Mouse (Mus musculus): ENCODE results near the gene Apold1. TPM values are rescaled to one million over a fixed set of nuclear protein-coding genes. Genes with fewer than 3 reads are reported as not detected.

The Apold1 gene
- polyA plus RNA-seq, 1 experiment from 2014 or later, result 2.6 TPM

DNA sequence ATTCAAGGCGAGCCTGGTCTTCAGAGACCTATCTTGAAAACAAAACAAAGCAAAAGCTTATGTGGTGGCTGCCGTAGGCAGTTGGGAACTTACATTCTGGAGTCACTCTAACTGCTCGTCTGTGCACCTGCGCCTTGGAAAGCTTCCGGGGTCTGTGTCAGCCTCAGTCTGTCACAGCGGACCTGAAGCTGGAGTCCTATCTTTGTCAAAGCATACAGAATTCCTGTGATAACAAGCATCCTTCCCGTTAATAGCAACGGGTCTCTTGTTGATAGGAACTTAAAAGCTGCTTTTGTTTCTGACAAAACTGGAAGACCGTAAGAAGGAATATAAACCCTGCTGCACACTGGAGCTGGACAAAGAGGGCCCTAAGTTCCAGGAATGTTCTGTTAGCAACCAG is 6.9 kb downstream of the Apold1 start:
- Histone ChIP-seq H3K36me3 (ENCODE audit: control insufficient read depth, insufficient read depth, low read length) (no peaks in the 10 kb centered on the region), H3K27me3 (replicated peaks; ENCODE audit: control insufficient read depth, insufficient read depth, low read length) (no peaks in the 10 kb centered on the region), H3K9ac (ENCODE audit: low read depth, low read length) (no peak overlapping the region), H3K4me2 (no peak overlapping the region), H3K4me3 (ENCODE audit: low read depth, low read length) (no peak overlapping the region), H3K4me1 (replicated peaks; ENCODE audit: control insufficient read depth, insufficient read depth, low read length) (peaks cover 11% of the 10 kb centered on the region), H3K9me3 (ENCODE audit: control insufficient read depth, low read length) (no peaks in the 10 kb centered on the region), H3K27ac (ENCODE audit: low read depth, low read length) (no peak overlapping the region)
- no peak for ATAC-seq (replicated peaks; ENCODE audit: low FRiP score)
- 67% methylated on average over 9 of the region's 9 CpGs for WGBS
- DNase-seq (ENCODE audit: low spot score), result no peak

GRCm38 (mm10) chr6:134990674-134991073 is 9.2 kb downstream of the Apold1 start:
- WGBS, result 83% methylated on average over 6 of the region's 6 CpGs

DNA sequence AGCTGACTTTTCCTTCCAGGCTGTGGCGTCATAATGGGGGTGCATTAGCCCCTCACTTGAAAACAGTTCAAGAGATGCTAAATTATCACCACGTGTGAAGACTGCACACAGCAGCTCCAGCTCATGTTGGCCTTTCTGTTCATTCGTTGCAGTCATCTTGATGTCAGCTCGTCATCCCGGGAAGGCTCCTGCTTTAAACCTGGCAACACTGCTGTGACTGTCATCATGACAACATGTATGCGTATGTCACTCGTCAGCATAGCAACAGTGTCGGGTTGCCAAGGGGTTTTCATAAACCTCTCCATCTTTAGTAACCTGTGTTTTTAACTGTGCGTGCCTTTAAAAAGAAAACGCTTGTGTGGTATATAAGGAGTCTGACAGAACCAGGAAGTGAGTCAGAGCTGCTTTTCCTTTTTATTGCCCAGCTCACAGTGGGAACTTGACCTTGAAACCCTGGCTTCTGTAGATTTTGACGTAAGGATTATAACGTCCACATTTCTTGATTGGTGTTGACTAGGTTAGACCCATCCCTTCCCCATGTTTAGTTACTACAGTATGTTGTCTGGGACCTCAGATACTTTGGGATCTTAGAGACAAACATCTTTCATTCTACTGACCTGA is 12.6 kb downstream of the Apold1 start:
- Histone ChIP-seq H3K9me3 (ENCODE audit: control insufficient read depth, low read length) (no peaks in the 10 kb centered on the region), H3K4me3 (ENCODE audit: low read depth, low read length) (no peak overlapping the region), H3K4me1 (replicated peaks; ENCODE audit: control insufficient read depth, insufficient read depth, low read length) (no peaks in the 10 kb centered on the region), H3K27ac (ENCODE audit: low read depth, low read length) (no peak overlapping the region), H3K9ac (ENCODE audit: low read depth, low read length) (no peak overlapping the region), H3K4me2 (no peak overlapping the region), H3K36me3 (ENCODE audit: control insufficient read depth, insufficient read depth, low read length) (no peaks in the 10 kb centered on the region), H3K27me3 (replicated peaks; ENCODE audit: control insufficient read depth, insufficient read depth, low read length) (no peaks in the 10 kb centered on the region)
- DNase-seq (ENCODE audit: low spot score) (no peak), ATAC-seq (replicated peaks; ENCODE audit: low FRiP score) (no peak)
- 67% methylated on average over 12 of the region's 12 CpGs for WGBS

More at GRCm38 (mm10) chr6:134990674-134991073, 9.2 kb downstream of the Apold1 start:
- Histone ChIP-seq H3K27me3 (replicated peaks; ENCODE audit: control insufficient read depth, insufficient read depth, low read length) (no peaks in the 10 kb centered on the region), H3K4me2 (no peak overlapping the region), H3K4me3 (ENCODE audit: low read depth, low read length) (no peak overlapping the region), H3K9me3 (ENCODE audit: control insufficient read depth, low read length) (no peaks in the 10 kb centered on the region), H3K4me1 (replicated peaks; ENCODE audit: control insufficient read depth, insufficient read depth, low read length) (no peaks in the 10 kb centered on the region), H3K36me3 (ENCODE audit: control insufficient read depth, insufficient read depth, low read length) (no peaks in the 10 kb centered on the region), H3K27ac (ENCODE audit: low read depth, low read length) (no peak overlapping the region), H3K9ac (ENCODE audit: low read depth, low read length) (no peak overlapping the region)
- no peak for ATAC-seq (replicated peaks; ENCODE audit: low FRiP score)
- no peak for DNase-seq (ENCODE audit: low spot score)

DNA sequence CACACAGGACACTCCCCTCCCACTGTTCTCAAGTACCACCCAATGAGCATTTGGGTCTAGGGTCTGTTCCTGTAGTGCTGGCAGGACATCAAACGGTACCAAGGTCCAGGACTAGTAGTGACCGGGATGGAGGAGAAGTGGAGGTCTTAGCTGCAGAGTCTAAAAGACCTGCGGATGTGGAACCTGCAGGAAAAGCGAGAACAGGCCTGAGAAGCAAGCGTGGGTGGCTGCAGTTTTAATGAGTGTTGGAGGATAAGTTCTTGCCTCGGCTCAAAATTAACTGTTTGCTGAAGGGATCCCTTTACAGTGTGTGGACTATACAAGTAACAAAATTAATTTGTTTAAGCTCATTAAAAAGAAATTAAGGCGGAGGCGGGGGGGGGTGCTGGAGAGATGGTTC is 13.5 kb downstream of the Apold1 start:
- DNase-seq (ENCODE audit: low spot score) (no peak), ATAC-seq (replicated peaks; ENCODE audit: low FRiP score) (no peak)
- Histone ChIP-seq H3K9ac (ENCODE audit: low read depth, low read length) (no peak overlapping the region), H3K27ac (ENCODE audit: low read depth, low read length) (no peak overlapping the region), H3K4me3 (ENCODE audit: low read depth, low read length) (no peak overlapping the region), H3K36me3 (ENCODE audit: control insufficient read depth, insufficient read depth, low read length) (no peaks in the 10 kb centered on the region), H3K9me3 (ENCODE audit: control insufficient read depth, low read length) (no peaks in the 10 kb centered on the region), H3K27me3 (replicated peaks; ENCODE audit: control insufficient read depth, insufficient read depth, low read length) (no peaks in the 10 kb centered on the region), H3K4me1 (replicated peaks; ENCODE audit: control insufficient read depth, insufficient read depth, low read length) (no peaks in the 10 kb centered on the region), H3K4me2 (no peak overlapping the region)
- WGBS, result 83% methylated on average over 8 of the region's 8 CpGs

- H3K4me2 ChIP-seq, result no peak overlapping the region
- no peaks in the 10 kb centered on the region for H3K4me1 ChIP-seq (replicated peaks; ENCODE audit: control insufficient read depth, insufficient read depth, low read length)
- H3K27me3 ChIP-seq (replicated peaks; ENCODE audit: control insufficient read depth, insufficient read depth, low read length), result no peaks in the 10 kb centered on the region
- H3K36me3 ChIP-seq (ENCODE audit: control insufficient read depth, insufficient read depth, low read length), result no peaks in the 10 kb centered on the region
- H3K9me3 ChIP-seq (ENCODE audit: control insufficient read depth, low read length), result no peaks in the 10 kb centered on the region
- no peak overlapping the region for H3K27ac ChIP-seq (ENCODE audit: low read depth, low read length)
- no peak overlapping the region for H3K9ac ChIP-seq (ENCODE audit: low read depth, low read length)
- no peak overlapping the region for H3K4me3 ChIP-seq (ENCODE audit: low read depth, low read length)
- ATAC-seq (replicated peaks; ENCODE audit: low FRiP score) (no peak), DNase-seq (ENCODE audit: low spot score) (no peak)
- WGBS, result 77% methylated on average over 2 of the region's 2 CpGs
Observed at GRCm38 (mm10) chr6:134996918-134997317, 15.4 kb downstream of the Apold1 start.

DNA sequence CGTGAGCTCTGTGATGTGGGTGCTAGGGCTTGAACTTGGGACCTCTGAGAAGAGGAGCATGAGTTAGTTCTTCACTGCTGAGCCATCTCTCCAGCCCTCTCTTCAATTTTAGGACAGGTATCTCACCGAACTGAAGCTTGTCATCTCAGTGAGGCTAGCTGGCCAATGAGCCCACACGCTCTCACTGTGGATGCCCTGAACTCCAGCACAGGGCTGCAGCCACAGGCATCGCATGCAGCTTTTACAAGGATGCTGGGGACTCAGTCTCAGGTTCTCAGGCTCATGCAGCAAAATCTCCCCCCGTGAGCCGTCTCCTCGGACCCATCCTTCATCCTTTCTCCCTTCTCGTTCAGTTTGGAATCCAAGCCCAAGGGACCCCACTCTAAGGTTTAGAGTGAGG is 16.6 kb downstream of the Apold1 start:
- H3K36me3 ChIP-seq (ENCODE audit: control insufficient read depth, insufficient read depth, low read length), result no peaks in the 10 kb centered on the region
- H3K9ac ChIP-seq (ENCODE audit: low read depth, low read length), result no peak overlapping the region
- no peaks in the 10 kb centered on the region for H3K4me1 ChIP-seq (replicated peaks; ENCODE audit: control insufficient read depth, insufficient read depth, low read length)
- H3K4me3 ChIP-seq (ENCODE audit: low read depth, low read length), result no peak overlapping the region
- H3K9me3 ChIP-seq (ENCODE audit: control insufficient read depth, low read length), result no peaks in the 10 kb centered on the region
- no peak for ATAC-seq (replicated peaks; ENCODE audit: low FRiP score)
- 87% methylated on average over 8 of the region's 8 CpGs for WGBS
- DNase-seq (ENCODE audit: low spot score), result no peak
- no peak overlapping the region for H3K4me2 ChIP-seq
- no peak overlapping the region for H3K27ac ChIP-seq (ENCODE audit: low read depth, low read length)
- H3K27me3 ChIP-seq (replicated peaks; ENCODE audit: control insufficient read depth, insufficient read depth, low read length), result no peaks in the 10 kb centered on the region

GRCm38 (mm10) chr6:134998781-134999180 is 17.3 kb downstream of the Apold1 start:
- ATAC-seq (replicated peaks; ENCODE audit: low FRiP score) (no peak), DNase-seq (ENCODE audit: low spot score) (no peak)
- no peak overlapping the region for H3K9ac ChIP-seq (ENCODE audit: low read depth, low read length)
- 72% methylated on average over 3 of the region's 3 CpGs for WGBS
- H3K27ac ChIP-seq (ENCODE audit: low read depth, low read length), result no peak overlapping the region
- no peak overlapping the region for H3K4me3 ChIP-seq (ENCODE audit: low read depth, low read length)
- no peak overlapping the region for H3K4me2 ChIP-seq
- H3K36me3 ChIP-seq (ENCODE audit: control insufficient read depth, insufficient read depth, low read length), result no peaks in the 10 kb centered on the region
- no peaks in the 10 kb centered on the region for H3K4me1 ChIP-seq (replicated peaks; ENCODE audit: control insufficient read depth, insufficient read depth, low read length)
- no peaks in the 10 kb centered on the region for H3K27me3 ChIP-seq (replicated peaks; ENCODE audit: control insufficient read depth, insufficient read depth, low read length)
- no peaks in the 10 kb centered on the region for H3K9me3 ChIP-seq (ENCODE audit: control insufficient read depth, low read length)

DNA sequence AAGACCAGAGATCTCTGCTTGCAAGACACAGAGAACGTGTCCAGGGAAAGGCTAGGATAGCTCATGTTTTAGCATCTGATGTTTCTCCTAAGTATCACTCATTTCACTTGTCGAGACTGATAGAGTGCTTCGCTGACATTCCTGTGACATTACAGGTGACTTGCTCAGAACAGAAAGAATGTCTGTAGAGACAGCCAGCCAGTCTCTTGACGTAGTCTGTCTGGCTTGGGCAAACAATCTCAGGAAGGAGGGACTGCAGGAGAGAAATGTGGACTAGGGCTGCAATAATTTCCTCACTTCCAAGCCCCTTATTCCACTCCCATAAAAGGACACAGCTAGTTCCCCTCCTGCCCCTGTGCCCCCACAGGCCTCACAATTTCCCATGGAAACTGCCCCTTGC is 18.8 kb downstream of the Apold1 start:
- ATAC-seq (replicated peaks; ENCODE audit: low FRiP score) (no peak), DNase-seq (ENCODE audit: low spot score) (no peak)
- Histone ChIP-seq H3K36me3 (ENCODE audit: control insufficient read depth, insufficient read depth, low read length) (no peaks in the 10 kb centered on the region), H3K4me3 (ENCODE audit: low read depth, low read length) (no peak overlapping the region), H3K27me3 (replicated peaks; ENCODE audit: control insufficient read depth, insufficient read depth, low read length) (no peaks in the 10 kb centered on the region), H3K27ac (ENCODE audit: low read depth, low read length) (no peak overlapping the region), H3K9me3 (ENCODE audit: control insufficient read depth, low read length) (no peaks in the 10 kb centered on the region), H3K4me1 (replicated peaks; ENCODE audit: control insufficient read depth, insufficient read depth, low read length) (no peaks in the 10 kb centered on the region), H3K9ac (ENCODE audit: low read depth, low read length) (no peak overlapping the region), H3K4me2 (no peak overlapping the region)
- 68% methylated on average over 4 of the region's 4 CpGs for WGBS

- WGBS, result 66% methylated on average over 4 of the region's 4 CpGs
- no peaks in the 10 kb centered on the region for H3K36me3 ChIP-seq (ENCODE audit: control insufficient read depth, insufficient read depth, low read length)
- H3K27ac ChIP-seq (ENCODE audit: low read depth, low read length), result no peak overlapping the region
- ATAC-seq (replicated peaks; ENCODE audit: low FRiP score) (no peak), DNase-seq (ENCODE audit: low spot score) (no peak)
- H3K27me3 ChIP-seq (replicated peaks; ENCODE audit: control insufficient read depth, insufficient read depth, low read length), result no peaks in the 10 kb centered on the region
- H3K4me3 ChIP-seq (ENCODE audit: low read depth, low read length), result no peak overlapping the region
- no peaks in the 10 kb centered on the region for H3K9me3 ChIP-seq (ENCODE audit: control insufficient read depth, low read length)
- no peak overlapping the region for H3K4me2 ChIP-seq
- peaks cover 8% of the 10 kb centered on the region for H3K4me1 ChIP-seq (replicated peaks; ENCODE audit: control insufficient read depth, insufficient read depth, low read length)
- H3K9ac ChIP-seq (ENCODE audit: low read depth, low read length), result no peak overlapping the region
Observed at GRCm38 (mm10) chr6:135001991-135002390, 20.5 kb downstream of the Apold1 start.

All from liver, embryonic 11.5 days (tissue).